Mouse (Mus musculus) thymus, postnatal 0 days (tissue): ENCODE measurements around the gene Kcnd3. TPM values are rescaled to one million over a fixed set of nuclear protein-coding genes. Genes with fewer than 3 reads are reported as not detected.

Source experiments
- DNase-seq: peaks from one replicate; pipeline ENCODE4 v3.0.0-alpha.2; 2015; ENCODE audit warnings: low spot score
- polyA plus RNA-seq: library from polyadenylated mRNA; unstranded; fragments of >200 nt; fragmentation: Nextera tagmentation; extraction: Ambion mirVana; gene quantifications from 2 replicates; pipeline ENCODE4 v1.2.1, GENCODE M21; 2015

Gene Kcnd3
- polyA plus RNA-seq, 1 experiment from 2014 or later: 0.05 TPM

GRCm38 (mm10) chr3:105696387-105697147, 244.4 kb downstream of the Kcnd3 start:
- no peak for DNase-seq

- no peak for DNase-seq
Observed at GRCm38 (mm10) chr3:105697148-105697441, 245.0 kb downstream of the Kcnd3 start.

DNA sequence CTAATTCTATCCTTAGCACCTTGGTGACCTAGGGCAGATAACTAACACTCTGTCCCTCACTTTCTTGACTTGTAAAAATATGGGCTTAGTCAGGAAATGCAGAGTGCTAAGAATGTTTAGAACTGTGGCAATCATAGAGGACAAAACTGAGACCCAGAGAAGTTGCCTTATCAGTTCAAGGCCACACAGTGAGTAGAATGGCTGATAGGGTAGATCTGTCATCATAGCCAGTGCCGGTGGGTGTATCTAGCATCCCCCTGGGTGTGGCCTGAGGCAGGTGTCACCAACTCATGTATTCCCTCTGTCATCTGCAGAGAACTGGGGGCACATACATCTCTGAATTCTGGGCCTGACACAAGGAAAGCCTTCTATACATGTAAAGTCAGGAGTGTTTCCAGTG, 246.2 kb downstream of the Kcnd3 start:
- DNase-seq: no peak

GRCm38 (mm10) chr3:105699241-105699933, 247.3 kb downstream of the Kcnd3 start:
- DNase-seq: no peak

DNA sequence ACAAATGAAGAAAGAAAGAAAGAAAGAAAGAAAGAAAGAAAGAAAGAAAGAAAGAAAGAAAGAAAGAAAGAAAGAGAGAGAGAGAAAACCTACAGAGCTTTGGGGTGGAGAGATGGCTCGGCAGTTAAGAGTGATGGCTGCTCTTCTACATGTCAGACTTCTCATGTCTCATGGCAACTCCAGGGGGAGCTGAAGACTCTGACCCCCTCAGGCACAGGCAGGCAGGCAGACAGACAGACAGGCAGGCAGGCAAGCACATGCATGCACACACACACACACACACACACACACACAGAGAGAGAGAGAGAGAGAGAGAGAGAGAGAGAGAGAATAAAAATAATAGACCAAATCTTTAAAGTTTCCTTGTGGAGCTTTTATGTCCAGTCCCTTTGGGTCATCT, 248.7 kb downstream of the Kcnd3 start:
- DNase-seq: peak; percentile 33

GRCm38 (mm10) chr3:105701399-105701798, 249.3 kb downstream of the Kcnd3 start:
- no peak for DNase-seq

DNA sequence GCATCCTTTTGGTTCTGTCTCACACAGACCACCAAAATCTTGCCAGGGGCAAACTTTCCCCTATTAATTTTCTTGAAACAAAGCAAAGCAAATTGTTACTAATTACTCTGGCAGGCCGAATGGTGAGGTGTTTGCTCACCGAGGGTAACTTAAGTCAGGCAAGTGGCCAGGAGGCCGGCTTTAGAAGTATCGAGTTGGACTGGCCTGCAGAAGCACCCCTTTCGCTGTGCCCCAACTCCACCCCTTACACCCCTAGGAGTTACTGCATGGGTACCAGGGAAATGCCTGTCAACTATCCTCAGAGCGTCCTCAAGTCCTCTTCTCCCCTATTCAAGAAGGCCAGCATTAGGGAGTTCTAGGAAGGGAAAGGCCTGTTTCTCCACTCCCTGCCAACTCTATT, 251.4 kb downstream of the Kcnd3 start:
- DNase-seq: no peak

DNA sequence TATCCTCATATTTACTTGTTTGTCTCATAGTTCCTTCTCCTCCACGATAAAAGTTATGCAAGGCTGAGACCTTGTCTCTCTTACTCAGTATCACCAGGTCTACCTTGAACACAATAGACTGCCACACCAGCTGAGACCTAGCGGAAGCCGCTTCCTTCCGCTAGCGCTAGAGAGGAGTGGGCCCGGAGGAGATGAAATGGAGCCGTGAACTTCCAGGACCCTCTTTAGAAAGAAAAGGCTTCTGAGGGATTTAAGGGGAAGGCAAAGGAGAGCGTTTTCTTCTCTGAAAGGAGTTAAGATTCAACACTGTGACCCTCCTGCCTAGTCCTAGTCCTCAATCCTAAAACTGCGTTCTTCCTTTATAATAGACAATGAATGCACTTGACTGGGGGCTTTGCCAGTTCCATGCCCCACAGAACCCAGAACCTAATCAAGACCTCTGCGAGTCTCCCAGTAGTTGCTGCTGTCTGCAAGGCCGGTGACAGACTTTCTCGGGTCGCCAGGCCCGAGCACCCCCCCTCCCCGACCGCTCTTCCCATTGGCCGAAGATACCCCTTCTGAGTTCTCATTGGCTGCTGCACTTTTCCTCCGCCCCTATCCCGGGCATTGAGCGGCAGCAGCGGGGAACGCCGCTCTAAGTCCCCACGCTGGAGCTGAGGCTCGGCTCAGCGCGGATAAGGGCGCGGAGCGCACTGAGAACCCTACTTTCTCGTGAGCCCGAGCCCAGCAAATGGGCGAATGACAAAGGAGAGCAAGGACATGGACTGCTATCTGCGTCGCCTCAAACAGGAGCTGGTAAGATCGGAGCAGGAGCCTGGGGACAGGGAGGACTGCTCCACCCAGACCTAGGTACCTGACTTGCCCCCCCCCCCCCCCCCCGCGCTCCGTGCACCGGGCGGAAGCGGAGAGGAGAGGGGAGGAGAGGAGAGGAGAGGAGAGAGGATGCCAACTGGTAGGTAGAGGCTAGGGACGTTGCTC, 252.2 kb downstream of the Kcnd3 start, which contains the start of gene Inka2:
Gene Inka2 (plus strand): TSS at position 569 of the 978 bp plus-strand sequence.
- DNase-seq: peak; percentile 91

- DNase-seq: peak; percentile 30
Observed at GRCm38 (mm10) chr3:105705061-105705549, 253.0 kb downstream of the Kcnd3 start.

DNA sequence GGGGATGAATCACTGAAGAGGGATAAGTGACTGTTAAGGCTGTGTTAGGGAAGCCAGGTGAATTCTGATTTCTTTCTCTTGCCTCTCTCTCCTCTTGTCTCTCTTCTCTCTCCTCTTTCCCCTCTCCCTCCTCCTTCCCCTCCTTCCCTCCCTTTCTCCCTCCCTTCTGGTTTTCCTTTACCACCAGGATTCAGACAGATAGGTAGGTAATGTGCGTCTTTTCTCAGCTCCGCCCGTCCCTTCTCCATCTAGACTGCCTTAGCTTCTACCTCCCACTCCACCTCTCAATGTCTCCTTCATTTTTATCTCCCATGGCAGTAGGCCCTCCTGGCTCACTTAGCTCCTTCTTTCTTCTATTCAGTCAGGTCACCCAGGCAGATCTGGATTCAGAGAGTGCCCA, 253.4 kb downstream of the Kcnd3 start:
- DNase-seq: no peak

GRCm38 (mm10) chr3:105706366-105707020, 254.4 kb downstream of the Kcnd3 start:
- DNase-seq: no peak

DNA sequence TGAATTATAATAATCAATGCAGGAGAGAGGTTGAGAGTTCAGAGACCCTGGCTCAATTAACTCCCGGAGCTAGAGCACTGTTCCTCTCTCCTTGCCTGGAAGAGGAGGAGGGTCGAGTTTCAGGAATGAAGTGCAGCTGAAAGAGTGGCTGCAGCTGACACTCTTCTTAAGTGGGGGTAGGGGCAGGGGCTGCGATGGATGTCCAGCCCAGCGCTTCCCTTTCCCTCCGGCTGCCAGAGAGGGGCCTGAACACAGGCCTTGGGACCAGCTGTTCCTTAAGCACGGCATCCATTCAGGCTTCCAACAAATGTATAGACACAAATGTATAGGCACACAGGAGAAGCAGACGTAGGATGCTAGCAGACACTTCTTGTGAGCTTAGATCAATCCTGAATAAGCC, 255.5 kb downstream of the Kcnd3 start:
- no peak for DNase-seq

- DNase-seq: no peak
Observed at GRCm38 (mm10) chr3:105710246-105710645, 258.1 kb downstream of the Kcnd3 start.

DNA sequence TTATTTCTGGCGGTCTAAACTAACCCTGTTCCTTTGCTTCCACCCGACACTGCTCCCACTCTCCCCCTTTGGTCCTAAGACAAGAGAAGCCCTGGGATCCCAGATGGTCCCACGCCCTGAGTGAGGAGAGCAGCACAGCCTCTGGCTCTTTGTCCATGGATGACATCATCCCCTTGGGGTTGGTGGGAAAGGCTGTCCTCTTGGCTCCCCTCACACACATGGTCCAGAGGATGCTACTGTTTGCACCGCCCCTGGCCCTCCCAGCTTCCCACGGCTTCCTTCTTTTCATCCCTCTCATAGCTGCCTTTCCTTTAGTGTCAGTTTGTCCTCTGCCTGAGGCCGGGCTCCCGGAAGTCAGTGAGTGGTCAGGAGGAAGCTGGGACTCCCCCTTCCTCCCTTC, 259.6 kb downstream of the Kcnd3 start:
- DNase-seq: no peak

DNA sequence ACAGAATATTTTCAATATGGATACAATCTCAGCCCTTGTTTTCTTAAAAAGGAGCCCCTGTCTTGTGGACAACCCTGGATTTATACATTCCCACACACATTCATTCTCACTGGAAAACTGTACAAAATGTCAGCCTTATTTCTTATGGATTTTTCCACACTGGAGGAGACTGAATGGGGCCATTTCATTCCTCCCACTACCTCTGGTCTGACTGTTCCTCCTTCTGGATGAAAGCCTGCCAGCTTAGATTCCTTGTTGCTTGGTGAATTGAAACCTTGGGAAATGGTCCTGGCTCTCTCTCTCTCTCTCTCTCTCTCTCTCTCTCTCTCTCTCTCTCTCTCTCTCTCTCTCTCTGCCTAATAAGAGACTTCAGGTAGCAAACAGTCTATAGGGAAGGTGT, 260.7 kb downstream of the Kcnd3 start:
- DNase-seq: no peak

GRCm38 (mm10) chr3:105714091-105714819, 262.1 kb downstream of the Kcnd3 start:
- DNase-seq: no peak

- no peak for DNase-seq
Observed at GRCm38 (mm10) chr3:105714820-105715167, 262.7 kb downstream of the Kcnd3 start.

DNA sequence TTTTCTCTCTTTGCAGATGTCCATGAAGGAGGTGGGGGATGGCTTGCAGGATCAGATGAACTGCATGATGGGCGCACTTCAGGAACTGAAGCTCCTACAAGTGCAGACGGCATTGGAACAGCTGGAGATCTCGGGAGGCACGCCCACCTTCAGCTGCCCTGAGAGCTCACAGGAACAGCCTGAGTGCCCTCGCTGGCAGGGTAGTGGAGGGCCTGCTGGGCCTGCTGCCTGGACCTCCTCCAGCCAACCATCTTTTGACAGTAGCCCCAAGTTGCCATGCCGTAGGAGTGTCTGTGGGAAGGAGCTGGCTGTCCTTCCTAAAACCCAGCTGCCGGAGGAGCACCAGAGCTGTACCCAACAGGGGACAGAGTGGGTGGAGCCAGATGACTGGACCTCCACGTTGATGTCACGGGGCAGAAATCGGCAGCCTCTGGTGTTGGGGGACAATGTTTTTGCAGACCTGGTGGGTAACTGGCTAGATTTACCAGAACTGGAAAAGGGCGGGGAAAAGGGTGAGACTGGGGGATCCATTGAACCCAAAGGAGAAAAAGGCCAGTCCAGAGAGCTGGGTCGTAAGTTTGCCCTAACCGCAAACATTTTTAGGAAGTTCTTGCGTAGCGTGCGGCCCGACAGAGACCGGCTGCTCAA, 264.3 kb downstream of the Kcnd3 start:
- DNase-seq: no peak

GRCm38 (mm10) chr3:105717856-105718555, 265.9 kb downstream of the Kcnd3 start:
- DNase-seq: no peak
